Mouse (Mus musculus) macrophage (primary cell): ENCODE data around the gene Zfp933. TPM values are rescaled to one million over a fixed set of nuclear protein-coding genes. Genes with fewer than 3 reads are reported as not detected.

ENCODE experiments used
- H3K27ac ChIP-seq: fragments of 350-480 bp; formaldehyde crosslinking; 2 replicates; pipeline ENCODE4 v1.9.0; 2021
- H3K36me3 ChIP-seq: fragments of 350-480 bp; formaldehyde crosslinking; 2 replicates; pipeline ENCODE4 v1.9.0; 2021; ENCODE audit errors: inconsistent target
- H3K4me3 ChIP-seq: fragments of 350-480 bp; formaldehyde crosslinking; 2 replicates; pipeline ENCODE4 v1.9.0; 2021; ENCODE audit errors: inconsistent target
- H3K79me2 ChIP-seq: fragments of 350-480 bp; formaldehyde crosslinking; 2 replicates; pipeline ENCODE4 v1.9.0; 2021; ENCODE audit errors: inconsistent target
- WGBS: methylation state at CpG from one replicate; pipeline ENCODE4 v1.1.7; 2026; ENCODE audit warnings: inconsistent platforms; ENCODE audit not compliant: missing documents; 5-methylcytosine and 5-hydroxymethylcytosine counted together
- polyA plus RNA-seq: library from polyadenylated mRNA; stranded (reverse); fragments of 250-400 nt; gene quantifications from 3 replicates; pipeline ENCODE4 v1.2.4, GENCODE M21; 2018; ENCODE audit warnings: inconsistent platforms
- total RNA-seq, 78 experiments: library from RNA; depleted of rRNA; stranded (reverse); fragments of 250-400 nt; gene quantifications; 1 replicate in 9 of 78; 2 replicates in 24 of 78; 3 replicates in 43 of 78; 4 replicates in 2 of 78; pipeline ENCODE4 v1.2.4; 2018; ENCODE audit warnings: inconsistent platforms in 56 of 78

Gene Zfp933
- 10 to 100 TPM in 24 of 26 experiments, 1 to 10 TPM in 2; 8.3 to 43.0 (median 23.4) TPM for total RNA-seq (2018; cell fraction: chromatin; rRNA removed)
- 1 to 10 TPM; 2.1 to 7.8 (median 6.1) TPM for total RNA-seq (2018; cell fraction: cytosol; rRNA removed)
- 10 to 100 TPM in 18 of 26 experiments, 1 to 10 TPM in 8; 7.1 to 39.2 (median 16.1) TPM for total RNA-seq (2018; cell fraction: nucleus; rRNA removed)
- polyA plus RNA-seq: 5.4 to 7.7 TPM (median 5.8 TPM) in 3 replicates

DNA sequence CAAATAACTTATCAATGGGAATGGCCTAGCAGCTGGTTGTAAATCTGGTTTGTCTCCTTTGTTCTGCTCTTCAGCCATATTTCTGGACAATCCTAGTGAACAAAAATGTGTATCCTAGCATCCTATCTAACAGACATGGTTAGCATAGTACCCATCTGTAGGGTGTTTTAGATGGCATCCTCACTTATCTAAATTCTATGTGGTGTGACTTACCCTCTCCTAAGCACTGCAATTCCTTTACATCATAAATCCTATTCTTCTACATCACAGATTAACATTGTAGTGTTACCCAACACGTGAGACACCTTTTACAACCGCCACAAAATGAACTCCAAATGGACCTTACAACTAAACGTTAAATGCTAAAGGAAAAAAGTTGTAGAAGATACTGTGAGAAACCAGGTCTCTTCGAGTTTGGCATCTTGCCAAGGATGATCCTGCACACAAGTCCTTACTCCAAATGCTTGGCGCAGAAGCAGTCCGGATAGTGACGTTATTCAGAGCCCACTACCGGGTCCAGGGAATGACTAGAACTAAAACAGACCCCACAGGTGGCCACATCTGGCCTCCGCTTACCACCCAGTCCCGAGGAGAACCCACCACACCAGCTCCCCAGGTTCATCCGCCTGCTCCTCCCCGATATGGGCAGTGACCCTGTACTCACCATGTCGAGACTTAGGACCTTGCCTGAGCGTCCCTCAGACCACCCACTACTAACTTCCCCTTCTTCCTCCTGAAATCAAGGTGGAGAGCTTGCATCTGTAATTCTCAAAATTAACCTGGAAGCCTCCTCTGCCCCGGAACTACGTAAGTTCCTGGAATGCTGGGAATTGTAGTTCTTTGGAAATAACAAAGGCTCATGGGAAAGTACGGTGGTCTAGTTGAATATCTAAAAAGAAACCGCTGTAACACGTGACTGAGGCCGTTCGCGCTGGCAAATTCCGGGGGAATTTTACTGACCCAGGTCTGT, at the start of gene Zfp933:
Gene Zfp933 (minus strand): TSS at position 753 of the 970 bp plus-strand sequence.
- peaks cover 7% of the 10 kb centered on the region; the same call in 1 of the 2 replicates for H3K36me3 ChIP-seq
- peak within 1 kb of the TSS; percentile 99 for H3K4me3 ChIP-seq
- WGBS: 2% methylated on average over 23 of the region's 23 CpGs
- peak within 1 kb of the TSS; percentile 75 for H3K27ac ChIP-seq
- H3K79me2 ChIP-seq: peaks cover 53% of the 10 kb centered on the region

- H3K79me2 ChIP-seq: peaks cover 5% of the 10 kb centered on the region; the same call in 1 of the 2 replicates
- WGBS: 96% methylated on average over 3 of the region's 3 CpGs
- H3K36me3 ChIP-seq: peaks cover 51% of the 10 kb centered on the region
- H3K4me3 ChIP-seq: no peak overlapping the region
- H3K27ac ChIP-seq: no peak overlapping the region
Measured at GRCm38 (mm10) chr4:147897348-147897747, 49.2 kb upstream of the Zfp933 start.

- WGBS: 30% methylated on average over 1 of the region's 1 CpGs
- H3K27ac ChIP-seq: no peak overlapping the region
- H3K4me3 ChIP-seq: no peak overlapping the region
- H3K36me3 ChIP-seq: peaks cover 60% of the 10 kb centered on the region
- peaks cover 5% of the 10 kb centered on the region; the same call in 1 of the 2 replicates for H3K79me2 ChIP-seq
Measured at GRCm38 (mm10) chr4:147896411-147896810, 48.2 kb upstream of the Zfp933 start.

GRCm38 (mm10) chr4:147895815-147896330, 47.7 kb upstream of the Zfp933 start:
- peaks cover 64% of the 10 kb centered on the region for H3K36me3 ChIP-seq
- 70% methylated on average over 4 of the region's 4 CpGs for WGBS
- H3K4me3 ChIP-seq: no peak overlapping the region
- H3K79me2 ChIP-seq: peaks cover 4% of the 10 kb centered on the region; the same call in 1 of the 2 replicates
- H3K27ac ChIP-seq: no peak overlapping the region

DNA sequence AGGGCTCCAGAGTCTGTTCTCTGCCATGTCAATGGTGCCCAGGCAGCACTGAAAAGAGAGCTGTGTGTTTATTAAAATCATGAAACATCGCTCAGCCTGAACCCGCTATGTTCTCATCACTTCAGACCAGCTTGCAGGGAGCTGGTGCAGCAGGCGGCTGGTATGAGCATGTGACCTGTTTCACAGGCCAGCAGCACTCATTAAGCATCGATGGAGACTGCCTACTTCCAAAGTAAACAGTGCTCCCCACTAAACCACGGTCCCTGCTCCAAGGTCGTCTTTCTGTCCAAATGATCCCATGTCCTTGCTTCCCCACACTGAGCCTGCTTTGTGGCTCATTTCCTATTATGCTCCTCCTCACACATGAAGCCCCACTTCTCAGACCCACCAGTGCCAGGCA, 42.2 kb upstream of the Zfp933 start:
- 94% methylated on average over 6 of the region's 6 CpGs for WGBS
- no peak overlapping the region for H3K27ac ChIP-seq
- no peak overlapping the region for H3K4me3 ChIP-seq
- peaks cover 64% of the 10 kb centered on the region for H3K36me3 ChIP-seq
- H3K79me2 ChIP-seq: no peaks in the 10 kb centered on the region

DNA sequence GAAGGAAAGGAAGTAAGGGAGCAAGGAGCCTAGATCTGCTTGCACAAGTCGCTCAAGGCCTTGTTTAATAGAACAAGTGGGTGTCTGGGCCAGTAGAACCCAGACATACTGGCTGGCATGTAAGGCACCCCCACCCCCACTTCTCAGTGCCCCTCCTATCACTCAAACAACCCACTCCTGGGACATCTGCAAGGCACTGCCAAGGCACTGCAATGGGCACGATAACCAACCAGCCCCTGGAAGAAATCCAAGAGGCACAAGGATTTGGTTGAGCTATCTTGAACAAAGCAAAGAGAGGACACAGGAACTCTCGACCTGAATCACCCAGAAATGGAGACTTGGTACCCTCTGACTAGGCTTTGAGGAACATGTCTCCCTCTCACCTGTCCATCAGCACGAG, 40.1 kb upstream of the Zfp933 start:
- no peak overlapping the region for H3K4me3 ChIP-seq
- H3K27ac ChIP-seq: no peak overlapping the region
- peaks cover 79% of the 10 kb centered on the region for H3K36me3 ChIP-seq
- WGBS: 93% methylated on average over 3 of the region's 4 CpGs
- H3K79me2 ChIP-seq: no peaks in the 10 kb centered on the region

- Histone ChIP-seq H3K27ac (no peak overlapping the region), H3K79me2 (no peaks in the 10 kb centered on the region), H3K36me3 (peaks cover 82% of the 10 kb centered on the region), H3K4me3 (no peak overlapping the region)
- 92% methylated on average over 7 of the region's 7 CpGs for WGBS
Measured at GRCm38 (mm10) chr4:147887277-147887676, 39.1 kb upstream of the Zfp933 start.

DNA sequence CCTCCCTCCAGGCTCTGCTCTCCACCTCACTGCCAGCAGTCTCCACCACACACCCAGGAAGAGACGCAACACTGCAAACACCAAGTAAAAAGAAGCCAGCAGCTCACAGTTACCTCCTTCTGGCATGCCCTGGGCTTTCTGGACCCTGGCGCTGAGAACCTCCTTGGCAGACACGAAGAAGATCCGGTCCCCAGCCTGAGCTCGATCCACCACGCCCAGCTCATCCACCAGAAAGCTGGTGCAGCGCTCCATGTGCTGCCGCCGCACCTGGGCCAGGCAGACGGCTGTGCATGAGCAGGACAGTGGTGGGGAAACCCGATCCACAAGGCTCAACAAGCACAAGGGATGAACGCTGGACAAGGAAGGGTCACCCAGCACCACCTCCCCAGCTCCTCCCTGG, 38.0 kb upstream of the Zfp933 start:
- H3K36me3 ChIP-seq: peaks cover 82% of the 10 kb centered on the region
- H3K4me3 ChIP-seq: no peak overlapping the region
- WGBS: 97% methylated on average over 12 of the region's 12 CpGs
- no peak overlapping the region for H3K27ac ChIP-seq
- H3K79me2 ChIP-seq: no peaks in the 10 kb centered on the region

GRCm38 (mm10) chr4:147884138-147884537, 36.0 kb upstream of the Zfp933 start:
- H3K27ac ChIP-seq: no peak overlapping the region
- WGBS: 100% methylated on average over 3 of the region's 3 CpGs
- H3K36me3 ChIP-seq: peaks cover 83% of the 10 kb centered on the region
- no peak overlapping the region for H3K4me3 ChIP-seq
- H3K79me2 ChIP-seq: no peaks in the 10 kb centered on the region

GRCm38 (mm10) chr4:147883041-147883440, 34.9 kb upstream of the Zfp933 start:
- H3K4me3 ChIP-seq: no peak overlapping the region
- WGBS: 96% methylated on average over 6 of the region's 6 CpGs
- peaks cover 85% of the 10 kb centered on the region for H3K36me3 ChIP-seq
- H3K79me2 ChIP-seq: no peaks in the 10 kb centered on the region
- H3K27ac ChIP-seq: no peak overlapping the region

- Histone ChIP-seq H3K36me3 (peaks cover 77% of the 10 kb centered on the region), H3K4me3 (no peak overlapping the region), H3K79me2 (no peaks in the 10 kb centered on the region), H3K27ac (no peak overlapping the region)
- 90% methylated on average over 7 of the region's 7 CpGs for WGBS
Measured at GRCm38 (mm10) chr4:147881792-147882191, 33.6 kb upstream of the Zfp933 start.

DNA sequence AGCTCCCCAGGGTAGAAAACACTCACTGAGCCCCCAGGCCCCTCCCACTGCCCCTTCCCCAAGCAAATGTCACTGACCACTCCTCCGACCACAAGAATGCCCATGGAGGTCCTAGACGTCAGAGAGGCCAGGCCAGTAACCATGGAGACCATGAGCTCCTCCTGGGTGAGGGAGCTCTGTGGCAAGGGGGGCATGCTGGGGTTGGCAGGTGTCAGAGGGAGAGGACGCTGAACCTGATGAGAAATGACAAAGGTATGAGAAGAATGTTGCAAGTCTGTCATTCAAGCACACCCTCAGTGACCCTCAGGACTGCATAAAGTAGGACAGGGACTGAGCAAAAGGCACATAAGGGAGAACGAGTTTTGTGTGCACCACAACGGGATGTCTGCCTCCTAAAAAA, 31.7 kb upstream of the Zfp933 start:
- 90% methylated on average over 5 of the region's 5 CpGs for WGBS
- Histone ChIP-seq H3K36me3 (peaks cover 78% of the 10 kb centered on the region), H3K27ac (no peak overlapping the region), H3K79me2 (no peaks in the 10 kb centered on the region), H3K4me3 (no peak overlapping the region)

DNA sequence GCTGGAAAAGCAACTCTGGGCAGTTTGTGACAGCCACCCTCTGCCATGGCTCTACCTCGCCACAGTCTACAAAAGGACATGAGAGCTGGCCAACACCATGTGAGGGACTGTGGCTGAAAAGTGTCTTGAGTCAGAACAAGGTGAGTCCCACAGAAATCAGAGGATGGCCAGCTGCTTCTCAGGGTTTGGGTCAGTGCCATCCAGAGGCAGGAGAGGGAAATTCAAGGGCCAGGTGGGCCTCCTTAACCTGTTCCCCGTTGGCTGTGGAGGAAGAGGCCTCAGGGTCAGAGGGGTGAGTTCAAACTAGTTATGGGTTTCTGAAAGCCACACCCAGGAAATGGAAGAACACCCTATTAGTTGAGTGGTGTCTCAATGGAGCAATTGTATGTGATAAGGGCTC, 31.3 kb upstream of the Zfp933 start:
- Histone ChIP-seq H3K27ac (no peak overlapping the region), H3K79me2 (no peaks in the 10 kb centered on the region), H3K4me3 (no peak overlapping the region), H3K36me3 (peaks cover 78% of the 10 kb centered on the region)
- 68% methylated on average over 2 of the region's 2 CpGs for WGBS

DNA sequence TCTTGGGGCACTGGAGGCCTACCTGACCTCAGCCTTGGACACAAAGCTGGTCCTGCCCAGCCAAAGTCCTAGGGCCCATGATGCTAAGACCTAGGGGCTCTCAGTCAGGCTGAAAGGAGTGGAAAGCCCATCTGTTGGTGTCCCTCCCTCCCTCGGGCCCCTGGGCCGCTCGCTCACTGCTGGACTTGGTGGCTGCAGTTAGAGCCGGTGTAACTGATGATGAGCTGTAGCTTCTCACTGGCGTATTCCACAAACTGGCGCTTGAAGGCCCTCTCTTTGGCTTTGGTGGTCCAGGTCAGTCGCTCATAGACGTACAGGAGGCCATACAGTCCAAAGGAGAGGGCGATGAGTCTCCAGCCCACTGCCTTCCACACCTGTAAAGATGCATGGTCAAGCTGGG, 30.4 kb upstream of the Zfp933 start:
- H3K79me2 ChIP-seq: no peaks in the 10 kb centered on the region; the same call in 1 of the 2 replicates
- H3K4me3 ChIP-seq: no peak overlapping the region
- H3K36me3 ChIP-seq: peaks cover 77% of the 10 kb centered on the region
- no peak overlapping the region for H3K27ac ChIP-seq
- 99% methylated on average over 9 of the region's 9 CpGs for WGBS
